Mouse (Mus musculus): ENCODE measurements around the gene Bglap2.
"Not testable (repeated sequence)": the region's sequence is repeated elsewhere in the genome, so short reads cannot be mapped to it uniquely, and the experiment has no call there.

Gene Bglap2

DNA sequence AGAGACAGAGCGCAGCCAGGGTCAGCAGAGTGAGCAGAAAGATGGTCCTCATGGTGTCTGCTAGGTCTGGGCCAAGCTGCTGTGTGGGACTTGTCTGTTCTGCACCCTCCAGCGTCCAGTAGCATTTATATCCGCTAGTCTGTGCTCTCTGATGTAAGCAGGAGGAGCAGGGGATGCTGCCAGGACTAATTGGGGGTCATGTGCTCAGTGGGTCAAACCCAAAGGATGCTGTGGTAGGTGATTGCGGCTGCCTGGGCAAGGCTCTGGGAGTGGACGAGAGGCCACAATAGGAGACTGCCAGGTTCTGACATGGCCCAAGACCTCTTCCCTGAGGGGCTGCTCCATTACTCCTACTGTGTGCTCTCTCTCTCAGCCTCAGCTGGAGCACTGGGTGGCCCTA lies 5.9 kb upstream of the Bglap2 start, which contains the start of gene Bglap:
Gene Bglap, minus strand, starts transcription at position 101 of the 400 bp plus-strand sequence.
- DNase-seq = no peak

GRCm38 (mm10) chr3:88382383-88382782 lies 3.9 kb upstream of the Bglap2 start:
- not testable (repeated sequence) for DNase-seq

- DNase-seq = peak; percentile 71
Observed at GRCm38 (mm10) chr3:88381389-88382315, 3.2 kb upstream of the Bglap2 start.

DNA sequence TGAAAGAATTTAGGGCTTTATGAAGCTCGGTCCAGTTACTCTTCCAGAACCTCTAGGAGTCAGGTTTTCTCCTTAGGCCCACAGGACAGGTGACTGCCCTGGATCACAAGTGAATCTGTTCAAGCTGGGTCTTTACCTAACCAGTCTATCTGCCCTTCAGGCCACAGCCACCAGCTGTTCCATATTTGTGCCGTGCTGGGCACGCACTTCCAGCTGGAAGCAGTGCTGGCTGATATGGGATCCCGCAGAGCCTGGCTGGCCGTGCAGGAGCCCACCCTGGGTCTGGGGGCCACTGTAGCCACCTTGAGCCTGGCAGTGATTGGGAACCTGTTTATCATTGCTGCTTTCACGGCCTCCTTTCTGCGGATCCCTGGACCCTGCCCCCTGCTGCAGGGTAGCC lies 1.9 kb downstream of the Bglap2 start:
- not testable (repeated sequence) for DNase-seq

- peak; percentile 64 for DNase-seq
Observed at GRCm38 (mm10) chr3:88375750-88376626, 2.5 kb downstream of the Bglap2 start.

DNA sequence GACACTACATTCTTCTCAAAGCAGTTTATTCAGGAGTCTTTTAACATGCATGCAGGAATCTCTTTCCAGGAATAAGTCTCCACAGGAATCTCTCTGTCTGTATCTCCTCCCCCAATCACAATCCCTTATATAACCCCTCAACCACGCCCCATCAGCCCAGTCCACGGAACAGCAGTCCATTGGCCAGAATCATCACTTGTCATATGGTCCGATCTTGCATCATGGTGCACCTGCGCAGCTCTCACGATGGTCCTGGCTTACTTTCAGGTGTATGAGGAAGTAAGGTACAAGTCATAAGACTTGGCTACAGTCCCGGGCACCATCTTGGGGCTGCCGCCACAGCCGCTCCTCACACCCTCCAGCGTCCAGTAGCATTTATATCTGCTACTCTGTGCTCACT lies 5.9 kb downstream of the Bglap2 start, which contains the start of gene Bglap3:
Gene Bglap3, minus strand, starts transcription at position 101 of the 400 bp plus-strand sequence.
- not testable (repeated sequence) for DNase-seq

DNA sequence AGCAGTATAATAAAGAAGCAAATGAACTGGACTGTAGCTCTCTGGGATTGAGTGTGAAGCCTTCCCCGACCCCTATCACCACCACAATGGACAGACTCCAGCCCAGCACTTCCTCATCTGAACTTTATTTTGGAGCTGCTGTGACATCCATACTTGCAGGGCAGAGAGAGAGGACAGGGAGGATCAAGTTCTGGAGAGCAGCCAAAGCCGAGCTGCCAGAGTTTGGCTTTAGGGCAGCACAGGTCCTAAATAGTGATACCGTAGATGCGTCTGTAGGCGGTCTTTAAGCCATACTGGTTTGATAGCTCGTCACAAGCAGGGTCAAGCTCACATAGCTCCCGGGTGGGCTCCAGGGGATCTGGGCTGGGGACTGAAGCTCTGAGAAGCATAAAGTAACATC lies 10.0 kb downstream of the Bglap2 start:
- DNase-seq = not testable (repeated sequence)

GRCm38 (mm10) chr3:88367517-88367916 lies 11.0 kb downstream of the Bglap2 start:
- not testable (repeated sequence) for DNase-seq

GRCm38 (mm10) chr3:88366830-88367428 lies 11.6 kb downstream of the Bglap2 start:
- DNase-seq = peak; percentile 84

- peak; percentile 19 for DNase-seq
Observed at GRCm38 (mm10) chr3:88365705-88366361, 12.7 kb downstream of the Bglap2 start.

DNA sequence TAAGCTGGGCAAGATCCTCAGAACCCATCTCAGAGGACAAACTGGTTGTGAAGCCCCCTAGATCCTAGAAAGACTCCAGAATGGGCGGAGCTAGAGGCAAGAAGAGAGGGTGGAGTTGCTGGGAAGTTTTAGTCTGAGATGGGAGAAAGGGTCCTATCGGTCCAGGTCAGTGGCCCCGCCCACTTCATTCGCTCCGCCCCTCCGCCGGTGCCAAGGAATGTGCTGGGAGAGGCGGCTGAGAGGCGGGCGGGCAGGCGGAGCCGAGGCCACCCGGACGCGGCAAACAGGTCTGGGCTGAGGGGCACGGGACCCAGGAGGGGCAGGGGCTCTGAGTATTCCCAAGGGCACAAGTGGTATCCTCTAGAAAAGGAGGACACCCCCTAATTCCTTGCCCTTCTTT lies 14.2 kb downstream of the Bglap2 start, which contains the start of gene Paqr6:
Gene Paqr6, plus strand, starts transcription at position 248 of the 400 bp plus-strand sequence.
- DNase-seq = no peak

DNA sequence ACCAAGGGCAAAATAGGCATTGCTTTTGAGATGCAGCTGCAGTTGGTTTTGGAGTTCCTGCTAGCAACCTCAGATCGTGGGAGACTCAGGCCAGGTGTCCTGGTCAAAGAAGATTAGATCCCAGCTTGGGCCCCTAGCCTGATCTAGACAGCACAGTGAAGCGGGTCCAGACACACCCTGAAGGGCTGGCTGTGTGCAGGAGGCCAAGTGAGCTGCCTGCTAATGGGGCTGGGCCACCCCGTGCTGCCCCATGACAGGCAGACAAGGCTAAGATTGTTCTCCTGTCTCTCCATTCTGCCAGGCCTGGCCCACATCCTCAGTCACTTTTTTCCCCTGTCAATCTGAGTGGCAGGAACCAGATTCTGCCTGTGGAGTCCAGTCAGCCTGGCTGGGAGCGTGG lies 14.8 kb downstream of the Bglap2 start:
- no peak for DNase-seq

DNA sequence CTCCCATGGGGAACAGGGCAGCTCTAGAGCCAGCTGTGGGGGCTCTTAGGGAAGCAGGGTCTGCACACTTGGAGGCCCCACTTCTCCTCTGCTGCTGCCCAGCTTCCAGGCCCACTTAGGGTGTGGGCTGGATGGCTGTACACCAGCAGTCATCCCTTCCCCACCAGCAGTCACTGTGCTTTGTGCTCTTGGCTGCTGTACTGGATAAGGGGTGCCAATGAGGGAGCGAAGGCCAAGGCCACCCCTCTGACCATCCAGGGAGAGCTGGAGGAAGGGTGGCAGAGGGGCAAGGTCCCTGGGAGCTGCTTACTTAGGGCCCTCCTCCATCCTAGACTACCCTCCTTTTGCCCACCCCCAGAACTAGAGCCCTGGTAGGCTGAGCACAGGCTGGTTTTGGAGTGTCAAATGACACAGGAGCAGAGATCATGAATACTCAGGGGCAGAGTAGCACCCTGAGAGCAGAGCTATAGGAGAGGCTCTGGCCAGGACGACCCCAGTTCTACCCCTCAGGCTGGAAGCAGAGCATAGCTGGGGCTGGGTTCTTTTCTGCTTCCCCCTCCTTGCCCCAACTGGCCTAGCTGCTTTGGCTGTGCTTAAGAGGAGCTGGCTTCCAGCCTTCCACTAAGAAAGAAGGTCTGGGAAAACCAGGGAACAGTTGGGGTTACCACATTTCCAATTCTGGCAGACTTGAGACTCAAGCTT lies 16.7 kb downstream of the Bglap2 start:
- no peak for DNase-seq

GRCm38 (mm10) chr3:88361096-88361495 lies 17.4 kb downstream of the Bglap2 start:
- peak; percentile 31 for DNase-seq

DNA sequence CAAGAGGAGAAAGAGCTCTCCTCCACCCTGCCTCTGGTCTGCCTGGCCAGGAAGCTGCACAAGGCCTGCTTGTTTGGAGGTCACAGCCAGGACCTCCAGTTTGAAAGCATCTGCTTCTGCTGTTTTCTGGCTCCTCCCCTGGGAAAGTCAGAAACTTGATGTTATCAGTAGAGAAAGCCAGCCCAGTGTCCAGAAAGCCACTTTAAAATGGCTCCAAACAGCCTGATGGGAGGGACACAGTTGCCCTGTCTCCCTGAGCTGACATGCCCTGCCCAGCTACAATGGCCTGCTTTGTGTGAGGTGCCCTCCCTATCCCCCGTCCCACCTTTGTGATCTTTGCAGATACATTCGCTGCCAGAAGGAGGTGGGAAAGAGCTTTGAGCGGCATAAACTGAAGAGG lies 18.5 kb downstream of the Bglap2 start:
- no peak for DNase-seq

- DNase-seq = no peak
Observed at GRCm38 (mm10) chr3:88359584-88359983, 18.9 kb downstream of the Bglap2 start.

DNA sequence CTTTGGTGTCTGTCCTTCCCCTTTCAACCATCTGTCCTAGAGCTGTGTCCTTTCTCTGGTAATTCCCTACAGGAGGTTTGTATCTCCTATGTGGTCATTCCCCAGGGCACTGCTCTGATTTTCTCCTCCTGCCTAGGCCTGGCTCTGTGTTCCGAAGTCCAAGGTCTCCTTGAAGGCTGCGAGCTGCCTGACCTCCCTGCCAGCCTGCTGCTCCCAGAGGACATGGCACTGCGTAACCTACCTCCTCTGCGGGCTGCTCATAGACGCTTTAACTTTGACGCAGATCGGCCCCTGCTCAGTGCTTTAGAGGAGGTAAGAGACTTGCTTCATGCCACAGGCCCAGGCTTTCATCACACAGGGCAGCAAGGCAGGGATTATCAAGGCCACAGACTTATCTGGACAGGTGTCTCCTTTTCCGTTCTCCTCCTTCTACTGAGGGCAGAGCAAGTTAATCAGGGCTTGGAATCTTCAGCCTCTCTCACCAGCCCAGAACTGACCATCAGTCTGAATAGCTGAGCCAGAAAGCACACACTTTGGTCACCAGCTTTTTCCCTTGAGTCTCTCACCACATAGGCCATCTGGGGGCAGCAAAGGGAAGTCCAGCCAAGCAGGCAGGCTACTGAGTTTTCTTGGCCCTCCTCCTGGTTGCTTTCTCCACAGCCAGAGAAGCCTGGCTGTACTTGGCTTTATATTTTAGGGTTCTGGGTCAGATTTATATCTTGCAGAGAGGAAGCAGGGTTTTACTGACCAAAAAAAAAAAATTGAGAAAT lies 23.9 kb downstream of the Bglap2 start:
- no peak for DNase-seq

DNA sequence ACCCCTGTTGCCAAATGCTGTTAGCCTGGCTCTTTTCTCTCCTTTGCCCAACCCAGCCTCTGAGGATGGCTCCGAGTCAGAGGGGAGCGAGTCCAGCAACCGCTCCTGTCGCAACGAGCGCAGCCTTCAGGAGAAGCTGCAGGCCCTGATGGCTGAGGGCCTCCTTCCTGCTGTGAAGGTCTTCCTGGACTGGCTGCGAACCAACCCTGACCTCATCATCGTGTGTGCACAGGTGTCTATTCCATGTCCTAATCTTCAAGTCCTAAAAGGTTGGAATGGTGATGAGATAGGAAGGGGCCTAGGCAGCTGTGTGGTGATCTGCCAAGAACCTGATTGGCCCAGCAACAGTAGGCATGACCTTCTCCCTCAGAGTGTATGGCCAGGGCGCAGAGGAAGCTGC lies 25.6 kb downstream of the Bglap2 start:
- no peak for DNase-seq

- DNase-seq = no peak
Observed at GRCm38 (mm10) chr3:88350732-88351131, 27.8 kb downstream of the Bglap2 start.

GRCm38 (mm10) chr3:88339006-88339405 lies 39.5 kb downstream of the Bglap2 start:
- DNase-seq = no peak

DNA sequence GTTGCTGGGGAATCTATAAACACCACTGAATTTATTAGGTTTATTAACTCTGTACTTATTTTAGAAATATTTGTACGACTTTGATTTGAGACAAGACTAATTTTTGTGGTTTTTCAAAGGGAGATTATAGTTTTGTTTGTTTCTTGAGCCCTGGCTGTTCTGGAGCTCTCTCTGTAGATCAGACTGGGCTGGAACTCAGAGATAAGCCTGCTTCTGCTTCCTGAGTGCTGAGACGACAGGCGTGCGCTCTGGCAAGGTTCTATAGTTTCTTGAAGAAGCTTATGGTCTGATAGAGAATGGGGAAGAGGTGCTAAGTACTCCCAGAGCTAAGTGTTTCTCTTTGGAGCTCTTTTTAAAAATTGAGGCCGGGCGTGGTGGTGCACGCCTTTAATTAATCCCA lies 40.2 kb downstream of the Bglap2 start:
- DNase-seq = no peak

All from thymus, postnatal 25 days (tissue).